Mouse (Mus musculus): ENCODE measurements around the gene Slc35a3.
"Not testable (repeated sequence)": the region's sequence is repeated elsewhere in the genome, so short reads cannot be mapped to it uniquely, and the experiment has no call there.

Slc35a3 gene

GRCm38 (mm10) chr3:116695666-116695985 lies 17.0 kb downstream of the Slc35a3 start:
- DNase-seq: no peak

GRCm38 (mm10) chr3:116694955-116695665 lies 17.5 kb downstream of the Slc35a3 start:
- no peak for DNase-seq

DNA sequence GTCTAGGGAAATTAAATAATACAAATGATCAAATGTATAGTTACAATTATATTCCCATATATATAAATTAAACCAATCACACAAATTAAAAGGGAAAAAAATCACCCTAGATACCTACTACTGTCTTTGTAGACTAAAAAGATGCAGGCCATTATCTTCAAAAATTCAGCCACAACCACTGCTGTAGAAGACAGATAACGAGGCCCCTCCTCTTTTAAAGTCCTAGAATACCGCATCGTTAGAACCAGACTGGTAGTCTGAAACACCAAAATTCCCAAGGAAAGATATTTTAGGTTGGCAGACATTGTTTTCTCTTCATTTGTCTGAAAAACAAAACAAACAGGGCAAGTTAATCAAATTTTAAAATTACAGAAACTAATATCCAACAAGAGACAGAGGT lies 18.3 kb downstream of the Slc35a3 start:
- no peak for DNase-seq

DNA sequence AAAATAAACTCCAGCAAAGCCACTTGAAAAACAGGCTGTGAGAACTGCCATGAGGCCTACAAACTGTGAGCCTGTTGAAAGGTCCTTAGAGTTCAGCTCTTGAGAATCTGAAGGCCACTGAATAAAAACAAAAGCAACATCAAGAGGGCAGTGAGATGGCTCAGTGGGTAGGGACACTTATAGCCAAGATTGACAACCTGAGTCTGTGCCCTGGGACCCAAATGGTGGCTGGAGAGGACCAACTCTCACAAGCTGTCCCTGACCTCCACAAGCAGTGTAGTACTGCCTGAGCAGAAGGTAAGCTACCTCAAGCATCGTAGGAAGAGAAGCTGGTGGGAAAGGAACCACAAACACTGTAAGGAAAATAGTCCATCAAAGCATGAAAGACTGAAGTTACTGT lies 31.5 kb downstream of the Slc35a3 start, which contains the start of gene Gm43191:
TSS of gene Gm43191 (minus strand) at position 101 of the 400 bp plus-strand sequence.
- no peak for DNase-seq

DNA sequence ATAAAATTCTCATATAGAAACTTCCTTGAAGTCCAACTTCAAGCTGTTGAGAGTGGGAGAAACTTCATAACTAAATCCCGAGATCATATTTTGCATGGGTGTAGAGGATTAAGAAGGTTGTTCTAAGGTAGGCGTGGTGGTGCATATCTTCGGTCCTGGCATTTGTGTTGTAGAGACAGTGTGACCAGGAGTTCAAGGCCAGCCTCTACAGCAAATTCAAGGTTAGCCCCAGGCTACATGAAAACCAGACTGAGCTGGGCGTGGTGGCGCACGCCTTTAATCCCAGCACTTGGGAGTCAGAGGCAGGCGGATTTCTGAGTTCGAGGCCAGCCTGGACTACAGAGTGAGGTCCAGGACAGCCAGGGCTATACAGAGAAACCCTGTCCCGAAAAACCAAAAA lies 48.4 kb downstream of the Slc35a3 start:
- not testable (repeated sequence) for DNase-seq

DNA sequence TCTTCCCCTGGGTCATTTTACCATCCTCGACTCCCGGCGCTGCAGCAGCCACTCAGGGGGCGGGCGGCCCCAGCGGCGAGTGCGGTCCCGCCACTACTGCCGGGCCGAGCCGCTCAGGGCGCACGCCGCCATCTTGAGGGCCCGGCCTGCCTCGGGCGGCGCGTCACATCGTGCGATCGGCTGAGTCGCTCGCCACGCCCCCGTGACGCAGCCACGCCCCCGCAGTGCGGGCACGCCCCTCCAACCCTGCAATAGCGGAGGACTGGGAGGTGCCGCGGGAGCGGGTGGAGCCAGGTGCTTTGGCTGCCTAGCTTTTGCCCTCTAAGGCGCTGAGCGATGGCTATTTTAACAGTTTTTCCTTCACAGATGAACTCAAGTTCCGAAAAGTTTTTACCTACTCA lies 50.2 kb downstream of the Slc35a3 start, which contains the start of gene Mfsd14a:
TSS of gene Mfsd14a (minus strand) at position 215 of the 401 bp plus-strand sequence.
- DNase-seq: peak; percentile 98

GRCm38 (mm10) chr3:116661870-116662414 lies 50.7 kb downstream of the Slc35a3 start:
- peak; percentile 54 for DNase-seq

- DNase-seq: no peak
Measured at GRCm38 (mm10) chr3:116661288-116661869, 51.3 kb downstream of the Slc35a3 start.

DNA sequence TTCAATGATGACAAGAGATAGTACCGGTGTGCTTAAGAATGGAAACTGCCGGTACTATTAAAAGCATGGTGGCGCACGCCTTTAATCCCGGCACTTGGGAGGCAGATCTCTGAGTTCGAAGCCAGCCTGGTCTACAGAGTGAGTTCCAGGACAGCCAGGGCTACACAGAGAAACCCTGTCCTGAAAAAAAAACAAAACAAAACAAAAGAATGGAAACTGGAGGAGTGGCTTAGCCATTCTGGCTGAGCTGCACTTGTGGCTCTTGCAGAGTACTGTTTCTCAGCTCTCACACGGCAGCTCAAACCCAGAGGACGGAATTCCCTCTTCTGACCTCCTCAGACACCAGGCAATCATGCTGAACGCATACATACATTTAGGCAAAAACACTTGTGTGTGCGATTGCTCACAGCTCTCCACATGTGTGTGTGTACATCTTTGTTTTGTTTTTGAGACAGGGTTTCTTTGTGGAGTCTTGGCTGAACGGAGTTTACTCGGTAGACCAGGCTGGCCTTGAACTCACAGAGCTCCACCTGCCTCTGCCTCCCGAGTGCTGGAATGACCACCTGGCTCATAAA lies 52.7 kb downstream of the Slc35a3 start:
- DNase-seq: no peak

DNA sequence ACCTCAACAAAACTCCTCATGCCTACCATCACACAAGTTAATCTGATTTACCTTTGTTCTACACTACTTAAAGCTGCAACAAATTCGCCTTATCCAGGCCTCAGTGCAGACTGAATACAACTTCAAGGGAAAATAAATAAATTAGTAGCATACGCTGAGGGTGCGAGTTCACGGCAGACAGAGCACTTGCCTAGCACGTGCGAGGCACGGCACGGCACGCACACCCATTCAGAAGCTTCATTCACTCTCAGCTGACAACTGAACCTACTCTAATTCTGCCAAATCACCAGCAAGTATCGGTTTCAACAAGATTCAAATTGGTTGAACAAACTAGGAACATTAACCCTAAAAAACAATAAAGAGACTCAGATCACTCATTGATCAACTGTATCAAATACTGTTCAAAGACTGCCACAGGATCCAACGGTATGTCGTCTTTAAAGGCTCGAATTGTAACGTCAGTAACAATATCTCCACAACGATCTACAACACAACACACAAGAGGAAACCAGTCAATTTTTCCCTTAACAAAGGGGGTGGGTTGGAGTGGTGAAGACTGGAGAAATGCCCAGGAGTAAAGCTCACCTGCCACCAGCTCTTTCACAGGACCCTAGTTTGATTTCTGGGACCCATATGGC lies 53.6 kb downstream of the Slc35a3 start:
- DNase-seq: no peak

DNA sequence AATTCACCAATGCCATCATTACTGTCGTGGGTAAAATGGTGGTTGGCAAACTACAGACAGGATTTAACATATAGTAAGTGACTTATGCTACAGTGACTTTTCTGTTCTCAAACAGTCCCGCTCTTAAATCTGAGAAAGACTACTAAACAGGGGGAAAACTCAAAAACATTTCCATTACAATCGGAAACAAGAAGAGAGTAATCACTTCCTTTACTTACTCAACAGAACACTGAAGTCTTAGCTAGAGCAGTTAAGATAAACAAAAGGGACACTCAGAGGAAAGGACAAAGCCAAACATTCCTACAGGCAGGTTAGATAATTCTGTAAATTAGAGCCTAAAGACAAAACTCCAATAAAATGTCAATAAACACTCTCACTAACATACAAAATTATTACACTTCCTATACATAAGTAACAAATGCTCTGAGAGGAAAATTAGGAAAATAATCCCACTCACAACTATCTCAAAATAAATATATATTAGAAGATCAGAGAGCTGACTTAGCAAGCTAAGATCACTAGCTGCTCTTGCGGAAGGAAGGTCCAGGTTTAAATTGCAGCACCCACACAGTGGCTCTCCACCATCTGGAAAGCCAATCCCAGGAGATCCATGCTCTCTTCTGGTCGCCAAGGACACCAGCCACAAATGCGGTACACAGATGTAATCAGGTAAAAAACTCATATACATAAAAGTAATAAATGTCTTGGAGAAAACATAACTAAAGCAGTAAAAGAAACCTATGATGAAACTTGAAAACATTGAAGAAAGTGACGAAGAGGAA lies 56.3 kb downstream of the Slc35a3 start:
- no peak for DNase-seq

DNA sequence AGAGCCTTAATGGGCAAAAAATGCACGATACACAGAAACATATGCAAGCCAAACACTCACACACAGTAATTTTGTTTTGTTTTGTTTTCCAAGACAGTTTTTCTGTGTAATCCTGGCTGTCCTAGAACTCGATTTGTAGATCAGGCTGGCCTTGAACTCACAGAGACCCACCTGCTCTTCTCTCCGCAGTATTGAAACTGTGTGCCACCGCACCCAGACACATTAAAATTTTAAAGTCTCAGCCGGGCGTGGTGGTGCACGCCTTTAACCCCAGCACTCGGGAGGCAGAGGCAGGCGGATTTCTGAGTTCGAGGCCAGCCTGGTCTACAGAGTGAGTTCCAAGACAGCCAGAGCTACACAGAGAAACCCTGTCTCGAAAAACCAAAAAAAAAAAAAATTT lies 58.6 kb downstream of the Slc35a3 start:
- not testable (repeated sequence) for DNase-seq

- no peak for DNase-seq
Measured at GRCm38 (mm10) chr3:116653278-116653945, 59.2 kb downstream of the Slc35a3 start.

- DNase-seq: no peak
Measured at GRCm38 (mm10) chr3:116652033-116652446, 60.6 kb downstream of the Slc35a3 start.

DNA sequence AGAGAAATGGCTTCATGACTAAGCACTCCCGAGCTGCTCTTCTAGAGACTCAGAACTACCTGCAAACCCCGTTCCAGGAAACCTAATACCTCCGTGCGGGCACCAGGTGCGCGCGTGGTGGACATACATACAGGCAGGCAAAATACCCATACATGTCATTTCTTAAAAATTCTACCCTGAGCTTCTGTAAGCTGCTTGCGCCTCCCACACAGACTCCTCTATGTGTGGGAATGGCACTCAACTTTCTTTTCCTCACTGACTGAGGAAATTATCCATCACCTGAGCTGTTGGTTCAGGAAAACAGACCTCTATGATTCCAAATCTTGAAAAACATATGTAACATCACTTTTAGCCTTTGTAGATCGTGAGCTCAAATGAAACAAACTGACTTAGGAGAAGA lies 61.9 kb downstream of the Slc35a3 start:
- no peak for DNase-seq

GRCm38 (mm10) chr3:116648805-116649204 lies 63.8 kb downstream of the Slc35a3 start:
- DNase-seq: no peak

DNA sequence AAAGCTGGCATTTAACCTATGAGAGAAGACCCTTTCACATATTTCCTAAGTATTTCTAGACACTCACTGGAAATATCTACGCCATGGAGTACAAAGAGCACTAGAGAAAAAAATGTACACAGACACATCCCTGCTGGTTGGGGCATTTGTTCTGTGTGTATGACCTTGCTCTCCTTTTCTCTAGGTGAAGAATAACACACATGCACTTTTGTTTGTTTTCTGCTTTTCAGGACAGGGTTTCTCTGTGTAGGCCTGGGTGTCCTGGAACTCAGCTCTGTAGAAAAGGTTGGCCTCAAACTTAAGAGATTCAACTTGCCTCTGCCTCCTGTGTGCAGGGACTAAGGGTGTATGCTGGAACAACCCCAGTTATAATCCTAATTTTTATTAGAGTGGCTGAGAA lies 66.2 kb downstream of the Slc35a3 start:
- DNase-seq: no peak

DNA sequence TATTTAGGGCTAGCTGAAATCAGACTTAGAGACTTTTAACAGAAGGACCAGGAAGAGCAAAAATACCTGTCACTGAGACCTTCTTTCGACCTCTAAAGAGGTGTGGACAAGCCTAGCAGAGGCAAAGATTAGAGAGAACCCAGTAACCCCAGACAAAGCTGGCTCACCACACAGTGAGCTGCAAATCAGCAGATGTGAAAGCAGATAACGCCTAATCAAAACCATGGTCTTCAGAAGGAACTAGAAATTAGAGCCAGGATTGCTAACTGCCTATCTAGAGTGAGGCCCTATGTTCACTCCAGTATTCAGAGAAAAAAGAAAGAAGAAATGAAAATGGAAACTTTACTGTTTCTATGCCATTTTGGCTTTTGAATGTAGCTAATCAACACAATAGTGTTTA lies 70.3 kb downstream of the Slc35a3 start:
- no peak for DNase-seq

DNA sequence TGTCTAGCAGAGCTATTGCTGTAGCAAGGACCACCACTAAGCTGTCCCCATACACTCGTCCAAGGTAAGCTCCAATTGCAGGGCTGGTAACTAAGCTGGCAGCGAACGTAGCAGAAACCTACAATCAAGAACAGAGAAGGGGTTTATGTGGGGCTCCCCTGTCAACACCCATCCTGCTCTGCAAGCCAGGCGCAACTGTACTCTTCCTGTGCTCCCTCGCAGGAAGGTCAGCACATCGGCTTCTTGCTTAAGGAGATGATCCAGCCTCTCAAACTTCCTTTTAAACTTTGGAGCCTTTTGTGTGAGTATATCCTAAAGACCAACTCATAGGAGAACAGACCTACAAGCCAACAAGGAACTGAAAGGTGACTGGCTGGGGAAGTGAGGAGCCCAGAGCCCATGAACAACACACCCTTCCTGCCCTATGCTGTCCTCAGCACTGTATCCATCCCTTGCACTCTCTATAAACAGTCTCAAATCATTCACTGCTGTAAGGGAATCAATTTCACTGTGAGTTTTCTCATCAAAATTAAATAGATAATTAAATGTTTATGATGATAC lies 70.7 kb downstream of the Slc35a3 start:
- no peak for DNase-seq

DNA sequence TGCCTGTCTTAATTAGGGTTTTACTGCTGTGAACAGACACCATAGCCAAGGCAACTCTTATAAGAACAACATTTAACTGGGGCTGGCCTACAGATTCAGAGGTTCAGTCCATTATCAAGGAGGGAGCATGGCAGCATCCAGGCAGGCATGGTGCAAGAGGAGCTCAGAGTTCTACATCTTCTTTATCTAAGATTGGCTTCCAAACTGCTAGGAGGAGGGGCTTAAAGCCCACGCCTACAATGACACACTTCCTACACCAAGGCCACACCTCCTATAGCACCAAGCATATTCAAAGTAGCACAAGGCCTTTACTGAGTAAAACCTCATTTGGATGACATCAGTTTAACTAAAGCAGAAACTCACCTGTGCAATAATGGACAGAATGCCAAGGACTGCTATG lies 72.6 kb downstream of the Slc35a3 start:
- DNase-seq: no peak

DNA sequence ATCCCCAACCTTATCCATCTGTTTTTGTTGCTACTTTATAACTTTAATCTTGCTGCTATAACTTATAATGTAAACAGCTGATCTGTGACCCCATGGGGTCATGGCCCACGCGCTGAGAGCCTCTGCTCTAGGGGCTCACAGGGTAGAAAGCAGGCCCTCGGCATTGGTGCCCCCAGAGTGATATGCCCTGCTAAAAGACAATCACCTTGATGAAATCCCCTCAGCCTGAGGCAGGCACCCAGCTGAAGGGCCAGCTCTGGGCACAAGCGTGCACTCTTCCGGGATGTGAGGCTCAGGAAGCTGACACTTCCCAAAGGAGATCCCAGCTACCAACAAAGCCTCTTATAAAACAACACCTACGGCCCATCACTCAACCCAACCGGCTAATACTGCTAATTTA lies 74.1 kb downstream of the Slc35a3 start:
- DNase-seq: no peak

All from cerebellum, adult 9-11 months (tissue).